Mouse (Mus musculus) stomach, postnatal 0 days (tissue): ENCODE measurements around the gene Fbxl17. TPM values are rescaled to one million over a fixed set of nuclear protein-coding genes. Genes with fewer than 3 reads are reported as not detected.

ENCODE experiments used
- ATAC-seq: fragments of 200-750 bp; cut with Nextera tagmentation; 2 replicates; pipeline ENCODE4 v1.8.0; 2017; ENCODE audit not compliant: low FRiP score, low TSS enrichment
- DNase-seq: peaks from one replicate; pipeline ENCODE4 v3.0.0-alpha.2; 2016; ENCODE audit warnings: low spot score
- H3K27ac ChIP-seq: fragments of 300-500 bp; sonication (generic); replicated peaks from 2 replicates; pipeline ENCODE4 v1.5.1; 2014; ENCODE audit warnings: mild to moderate bottlenecking, control low read depth
- H3K27me3 ChIP-seq: fragments of 300-500 bp; sonication (generic); 2 replicates; pipeline ENCODE4 v1.6.1; 2014; ENCODE audit warnings: low read length; ENCODE audit not compliant: control insufficient read depth, insufficient read depth
- H3K36me3 ChIP-seq: fragments of 300-500 bp; sonication (generic); 2 replicates; pipeline ENCODE4 v1.6.1; 2014; ENCODE audit warnings: low read length, mixed read lengths; ENCODE audit not compliant: control insufficient read depth, insufficient read depth
- H3K4me1 ChIP-seq: fragments of 300-500 bp; sonication (generic); replicated peaks from 2 replicates; pipeline ENCODE4 v1.6.1; 2014; ENCODE audit warnings: antibody characterized with exemption; ENCODE audit not compliant: control insufficient read depth, insufficient read depth
- H3K4me2 ChIP-seq: fragments of 300-500 bp; sonication (generic); replicated peaks from 2 replicates; pipeline ENCODE4 v1.6.1; 2014; ENCODE audit warnings: low read depth, mild to moderate bottlenecking, control low read depth, moderate library complexity
- H3K4me3 ChIP-seq: fragments of 300-500 bp; sonication (generic); 2 replicates; pipeline ENCODE4 v1.5.1; 2014; ENCODE audit warnings: low read depth, low read length, control low read depth
- H3K9ac ChIP-seq: fragments of 300-500 bp; sonication (generic); 2 replicates; pipeline ENCODE4 v1.6.1; 2014; ENCODE audit warnings: mild to moderate bottlenecking, low read length, control low read depth, mixed read lengths
- H3K9me3 ChIP-seq: fragments of 300-500 bp; sonication (generic); 2 replicates; pipeline ENCODE4 v1.6.1; 2016; ENCODE audit warnings: low read length; ENCODE audit not compliant: control insufficient read depth
- CTCF ChIP-seq: IDR thresholded peaks from 2 replicates; pipeline ENCODE4 v1.5.1; 2016; ENCODE audit warnings: antibody characterized with exemption, low read depth, mild to moderate bottlenecking, moderate library complexity
- EP300 ChIP-seq: optimal IDR thresholded peaks from 2 replicates; pipeline ENCODE3; 2016; ENCODE audit warnings: antibody characterized with exemption
- WGBS: fragments of 180-500 bp; shearing (Covaris S2); extraction: QIAGEN DNeasy Blood & Tissue Kit; methylation state at CpG from one replicate; pipeline ENCODE4 v1.1.7; 2014; 5-methylcytosine and 5-hydroxymethylcytosine counted together
- polyA plus RNA-seq: library from polyadenylated mRNA; unstranded; fragments of >200 nt; fragmentation: Nextera tagmentation; extraction: Ambion mirVana; gene quantifications from 2 replicates; pipeline ENCODE4 v1.2.1, GENCODE M21; 2015

The Fbxl17 gene
- polyA plus RNA-seq, 1 experiment from 2014 or later, result 3.6 TPM

DNA sequence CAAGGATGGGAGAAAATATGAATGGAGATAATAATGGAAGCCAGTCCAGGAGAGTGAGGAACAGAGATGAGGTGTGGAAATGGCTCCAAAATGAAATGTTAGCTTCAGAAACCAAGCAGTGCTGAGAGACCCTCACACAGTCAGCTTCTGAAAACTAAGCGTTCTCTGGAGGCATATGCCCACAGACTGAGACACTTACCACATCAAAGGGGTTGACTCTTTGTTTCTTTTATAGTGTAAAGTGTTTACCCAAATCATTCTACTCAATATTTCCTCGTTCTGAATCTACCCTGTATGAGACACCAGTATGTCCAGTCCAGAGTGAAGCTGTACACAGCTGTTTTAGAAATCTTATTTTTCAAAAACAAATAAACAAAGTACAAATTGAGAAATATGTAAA is 204.3 kb downstream of the Fbxl17 start:
- no peak overlapping the region for H3K9ac ChIP-seq
- TF ChIP-seq EP300, result no peak
- no peak for TF ChIP-seq CTCF
- H3K4me2 ChIP-seq, result no peak overlapping the region
- ATAC-seq (no peak), DNase-seq (no peak)
- no peaks in the 10 kb centered on the region for H3K27me3 ChIP-seq
- H3K4me1 ChIP-seq, result no peaks in the 10 kb centered on the region
- H3K27ac ChIP-seq, result no peak overlapping the region
- H3K36me3 ChIP-seq, result no peaks in the 10 kb centered on the region
- no peaks in the 10 kb centered on the region for H3K9me3 ChIP-seq
- H3K4me3 ChIP-seq, result no peak overlapping the region
- WGBS, result 24% methylated on average over 2 of the region's 2 CpGs

DNA sequence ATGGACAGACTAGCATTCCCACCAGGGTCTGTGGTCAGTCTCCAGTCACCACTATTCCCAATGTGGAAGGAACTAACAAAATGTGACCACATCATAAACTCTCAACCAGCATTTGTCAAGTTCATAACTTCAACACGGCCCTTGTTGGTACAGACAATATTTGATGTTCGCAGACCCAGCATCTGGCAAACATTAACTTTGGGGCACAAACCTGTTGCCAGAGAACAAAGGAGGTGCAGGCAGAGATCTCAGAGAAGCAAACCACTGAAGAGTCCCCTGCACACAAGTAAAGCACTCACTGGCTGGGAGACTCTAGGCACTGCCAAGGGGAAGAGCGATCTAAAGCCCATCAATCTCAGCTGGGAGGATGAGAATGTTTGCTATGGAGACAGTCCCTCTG is 204.9 kb downstream of the Fbxl17 start:
- Histone ChIP-seq H3K4me3 (no peak overlapping the region), H3K36me3 (no peaks in the 10 kb centered on the region), H3K27me3 (no peaks in the 10 kb centered on the region), H3K9me3 (no peaks in the 10 kb centered on the region), H3K27ac (no peak overlapping the region), H3K4me2 (no peak overlapping the region), H3K9ac (no peak overlapping the region), H3K4me1 (no peaks in the 10 kb centered on the region)
- ATAC-seq (no peak), DNase-seq (peak; percentile 36)
- no peak for TF ChIP-seq EP300
- no peak for TF ChIP-seq CTCF
- WGBS, result 48% methylated on average over 3 of the region's 3 CpGs

DNA sequence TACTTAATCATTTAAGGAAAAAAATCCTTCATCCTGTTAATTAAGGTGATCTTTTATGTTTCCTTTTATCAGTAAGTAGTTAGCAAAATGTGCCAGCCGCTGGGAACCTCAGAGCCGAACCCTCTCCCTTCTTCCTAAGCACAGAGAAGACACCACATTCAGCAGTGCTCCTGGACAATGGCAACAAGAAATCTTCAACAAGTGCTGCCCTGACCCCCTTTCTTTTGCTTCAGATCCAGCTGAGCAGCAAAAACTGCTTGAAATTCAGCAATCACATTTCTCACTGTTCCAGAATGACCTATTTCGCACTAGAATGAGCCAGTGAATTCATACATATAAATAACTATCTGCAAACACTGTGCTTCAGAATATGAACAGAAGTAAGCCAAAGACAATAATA is 205.8 kb downstream of the Fbxl17 start:
- Histone ChIP-seq H3K27me3 (no peaks in the 10 kb centered on the region), H3K36me3 (no peaks in the 10 kb centered on the region), H3K4me3 (no peak overlapping the region), H3K4me2 (no peak overlapping the region), H3K9ac (no peak overlapping the region), H3K4me1 (no peaks in the 10 kb centered on the region), H3K9me3 (no peaks in the 10 kb centered on the region), H3K27ac (no peak overlapping the region)
- DNase-seq, result no peak
- ATAC-seq, result no peak
- 79% methylated on average over 3 of the region's 3 CpGs for WGBS
- TF ChIP-seq EP300 (no peak), CTCF (no peak)

DNA sequence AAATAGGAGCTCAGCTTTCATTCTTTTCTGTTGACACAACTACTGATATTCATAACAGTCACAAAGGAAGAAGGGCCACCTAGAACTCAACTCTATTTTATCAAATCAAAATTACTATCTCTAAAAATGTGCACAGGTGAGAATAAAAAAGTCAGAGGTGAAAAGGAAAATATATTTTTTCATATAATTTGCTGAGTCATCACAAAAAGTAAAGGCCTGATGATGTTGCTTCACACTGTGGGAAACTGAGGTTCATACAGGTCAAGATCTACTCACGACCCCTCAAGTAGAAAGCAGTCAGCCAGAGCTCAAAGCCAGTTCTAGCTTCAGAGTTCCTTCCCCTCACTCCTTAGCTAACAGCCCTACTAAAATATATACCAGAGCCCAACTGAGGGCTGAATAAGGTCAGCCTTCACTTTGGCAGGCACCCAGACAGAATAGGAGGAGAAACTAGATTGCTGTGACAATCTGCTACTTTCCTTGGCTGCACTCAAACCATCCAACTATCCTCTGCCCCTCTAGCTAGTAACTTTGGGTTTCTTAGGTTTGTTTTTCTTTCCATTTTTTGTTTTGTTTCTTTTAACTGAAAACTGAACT is 210.4 kb downstream of the Fbxl17 start:
- H3K4me1 ChIP-seq, result no peaks in the 10 kb centered on the region
- no peaks in the 10 kb centered on the region for H3K27me3 ChIP-seq
- H3K9ac ChIP-seq, result no peak overlapping the region
- WGBS, result 56% methylated on average over 1 of the region's 1 CpGs
- H3K4me2 ChIP-seq, result no peak overlapping the region
- H3K9me3 ChIP-seq, result no peaks in the 10 kb centered on the region
- no peak overlapping the region for H3K27ac ChIP-seq
- DNase-seq (no peak), ATAC-seq (no peak)
- no peaks in the 10 kb centered on the region for H3K36me3 ChIP-seq
- TF ChIP-seq EP300 (no peak), CTCF (no peak)
- H3K4me3 ChIP-seq, result no peak overlapping the region

DNA sequence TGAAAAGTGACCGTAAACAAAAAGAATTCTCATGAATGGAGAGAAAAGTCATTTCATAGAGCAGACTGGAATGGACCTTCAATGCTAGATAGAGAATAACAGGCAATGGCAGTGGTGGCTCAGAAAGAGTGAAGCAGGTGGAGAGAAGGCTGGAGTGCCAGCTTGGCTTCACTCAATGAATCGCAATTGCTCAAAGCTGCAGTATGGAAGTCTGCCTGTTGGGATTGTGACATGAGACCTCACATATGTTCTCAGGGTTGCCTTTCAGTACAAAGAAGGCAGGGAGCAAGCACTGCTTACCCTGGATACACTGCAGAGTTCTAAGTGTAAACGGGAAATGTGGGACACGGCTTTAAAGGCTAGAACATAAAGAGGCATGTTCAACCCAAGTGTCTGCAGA is 211.0 kb downstream of the Fbxl17 start:
- WGBS, result 86% methylated on average over 4 of the region's 4 CpGs
- TF ChIP-seq EP300, result no peak
- TF ChIP-seq CTCF, result no peak

DNA sequence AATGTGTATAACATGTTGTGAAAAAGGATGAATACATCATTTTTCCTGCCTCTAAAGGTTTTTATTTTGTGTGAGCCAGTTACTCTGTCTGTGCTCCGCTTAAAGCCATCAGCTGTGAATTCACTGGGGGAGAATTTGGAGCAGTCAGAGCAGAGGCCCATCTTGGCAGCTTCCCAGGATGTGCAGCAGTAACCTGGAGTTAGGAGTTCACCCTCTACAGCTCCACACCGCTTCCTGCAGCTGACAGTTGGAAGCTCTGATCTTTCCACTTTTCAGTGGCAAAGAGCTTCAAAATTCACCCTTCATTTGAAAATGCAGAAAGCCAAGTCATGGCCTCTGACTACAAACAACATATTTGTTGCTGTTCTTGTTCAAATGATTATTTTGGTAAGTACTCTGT is 212.4 kb downstream of the Fbxl17 start:
- WGBS, result 33% methylated on average over 2 of the region's 2 CpGs
- H3K36me3 ChIP-seq, result no peaks in the 10 kb centered on the region
- H3K4me3 ChIP-seq, result no peak overlapping the region
- no peak overlapping the region for H3K27ac ChIP-seq
- H3K4me1 ChIP-seq, result no peaks in the 10 kb centered on the region
- ATAC-seq, result no peak
- TF ChIP-seq CTCF, result peak; percentile 23; the same call in 1 of the 2 replicates
- no peak for TF ChIP-seq EP300
- no peaks in the 10 kb centered on the region for H3K27me3 ChIP-seq
- no peak overlapping the region for H3K4me2 ChIP-seq
- no peaks in the 10 kb centered on the region for H3K9me3 ChIP-seq
- DNase-seq, result peak; percentile 20
- no peak overlapping the region for H3K9ac ChIP-seq

More for the DNA sequence above, 211.0 kb downstream of the Fbxl17 start:
- Histone ChIP-seq H3K4me2 (no peak overlapping the region), H3K36me3 (no peaks in the 10 kb centered on the region), H3K9me3 (no peaks in the 10 kb centered on the region), H3K4me3 (no peak overlapping the region), H3K27ac (no peak overlapping the region), H3K27me3 (no peaks in the 10 kb centered on the region), H3K4me1 (no peaks in the 10 kb centered on the region), H3K9ac (no peak overlapping the region)
- no peak for DNase-seq
- no peak for ATAC-seq
